Mouse (Mus musculus): ENCODE measurements around the gene Vmn2r38. TPM values are rescaled to one million over a fixed set of nuclear protein-coding genes. Genes with fewer than 3 reads are reported as not detected.
"Not testable (repeated sequence)": the region's sequence is repeated elsewhere in the genome, so short reads cannot be mapped to it uniquely, and the experiment has no call there.

The Vmn2r38 gene
- not detected in 2 replicates for polyA plus RNA-seq (2015; fragmentation: Nextera tagmentation; extraction: Ambion mirVana)

- not testable (repeated sequence) for H3K4me3 ChIP-seq (ENCODE audit: low read depth, low read length); H3K4me1 ChIP-seq (ENCODE audit: insufficient read depth, low read depth, low read length); DNase-seq (ENCODE audit: low spot score); H3K4me2 ChIP-seq (replicated peaks; ENCODE audit: low read depth, low read length); H3K9ac ChIP-seq (replicated peaks; ENCODE audit: low read depth); ATAC-seq; H3K27me3 ChIP-seq (replicated peaks; ENCODE audit: insufficient read depth, low read length); H3K36me3 ChIP-seq (ENCODE audit: insufficient read depth, low read length); H3K9me3 ChIP-seq (ENCODE audit: low read length); H3K27ac ChIP-seq (ENCODE audit: low read length)
Observed at GRCm38 (mm10) chr7:9097781-9098180, at the start of gene Vmn2r38. Vmn2r38 (minus strand) TSS chr7:9097881.

- H3K4me1 ChIP-seq (ENCODE audit: insufficient read depth, low read depth, low read length); ATAC-seq; H3K27ac ChIP-seq (ENCODE audit: low read length); DNase-seq (ENCODE audit: low spot score); H3K9me3 ChIP-seq (ENCODE audit: low read length); H3K9ac ChIP-seq (replicated peaks; ENCODE audit: low read depth); H3K4me3 ChIP-seq (ENCODE audit: low read depth, low read length); H3K27me3 ChIP-seq (replicated peaks; ENCODE audit: insufficient read depth, low read length); H3K4me2 ChIP-seq (replicated peaks; ENCODE audit: low read depth, low read length); H3K36me3 ChIP-seq (ENCODE audit: insufficient read depth, low read length): not testable (repeated sequence)
- 67% methylated on average over 4 of the region's 4 CpGs for WGBS
Observed at GRCm38 (mm10) chr7:9065353-9065752, 32.3 kb downstream of the Vmn2r38 start.

GRCm38 (mm10) chr7:9030698-9031097 lies 67.0 kb downstream of the Vmn2r38 start, which contains the start of gene Vmn2r39:
Vmn2r39 (minus strand) TSS chr7:9030798.
- ATAC-seq; H3K9me3 ChIP-seq (ENCODE audit: low read length); DNase-seq (ENCODE audit: low spot score): not testable (repeated sequence)

More at GRCm38 (mm10) chr7:9030698-9031097, 67.0 kb downstream of the Vmn2r38 start, which contains the start of gene Vmn2r39:
- H3K36me3 ChIP-seq (ENCODE audit: insufficient read depth, low read length); H3K9ac ChIP-seq (replicated peaks; ENCODE audit: low read depth); H3K4me3 ChIP-seq (ENCODE audit: low read depth, low read length); H3K4me2 ChIP-seq (replicated peaks; ENCODE audit: low read depth, low read length); H3K27me3 ChIP-seq (replicated peaks; ENCODE audit: insufficient read depth, low read length); H3K27ac ChIP-seq (ENCODE audit: low read length); H3K4me1 ChIP-seq (ENCODE audit: insufficient read depth, low read depth, low read length): not testable (repeated sequence)

Other genes with a start within 250 kb of the Vmn2r38 start
- not detected in 2 replicates for gene Vmn2r40, start 166.4 kb downstream of the Vmn2r38 start, polyA plus RNA-seq (2015; fragmentation: Nextera tagmentation; extraction: Ambion mirVana)
- gene Vmn2r39, start 67.1 kb downstream of the Vmn2r38 start, polyA plus RNA-seq (2015; fragmentation: Nextera tagmentation; extraction: Ambion mirVana): not detected in 2 replicates
- not detected in 2 replicates for gene Vmn2r37, start 125.8 kb upstream of the Vmn2r38 start, polyA plus RNA-seq (2015; fragmentation: Nextera tagmentation; extraction: Ambion mirVana)

Data from lung, postnatal 0 days (tissue).